Mouse (Mus musculus) cerebellum, adult 2 months (tissue): ENCODE measurements around the gene Gpsm3.

Experiments used
- CTCF ChIP-seq: fragments of 200-500 bp; IDR thresholded peaks from 2 replicates; pipeline ENCODE4 v1.5.1; 2011; ENCODE audit warnings: low read depth, mild to moderate bottlenecking, control low read depth, low read length, moderate library complexity, borderline replicate concordance; ENCODE audit not compliant: insufficient read depth
- POLR2A ChIP-seq: fragments of 200-500 bp; IDR thresholded peaks from 2 replicates; pipeline ENCODE4 v1.6.1; 2011; ENCODE audit warnings: low read length, control low read depth, borderline replicate concordance; ENCODE audit not compliant: insufficient read depth

DNA sequence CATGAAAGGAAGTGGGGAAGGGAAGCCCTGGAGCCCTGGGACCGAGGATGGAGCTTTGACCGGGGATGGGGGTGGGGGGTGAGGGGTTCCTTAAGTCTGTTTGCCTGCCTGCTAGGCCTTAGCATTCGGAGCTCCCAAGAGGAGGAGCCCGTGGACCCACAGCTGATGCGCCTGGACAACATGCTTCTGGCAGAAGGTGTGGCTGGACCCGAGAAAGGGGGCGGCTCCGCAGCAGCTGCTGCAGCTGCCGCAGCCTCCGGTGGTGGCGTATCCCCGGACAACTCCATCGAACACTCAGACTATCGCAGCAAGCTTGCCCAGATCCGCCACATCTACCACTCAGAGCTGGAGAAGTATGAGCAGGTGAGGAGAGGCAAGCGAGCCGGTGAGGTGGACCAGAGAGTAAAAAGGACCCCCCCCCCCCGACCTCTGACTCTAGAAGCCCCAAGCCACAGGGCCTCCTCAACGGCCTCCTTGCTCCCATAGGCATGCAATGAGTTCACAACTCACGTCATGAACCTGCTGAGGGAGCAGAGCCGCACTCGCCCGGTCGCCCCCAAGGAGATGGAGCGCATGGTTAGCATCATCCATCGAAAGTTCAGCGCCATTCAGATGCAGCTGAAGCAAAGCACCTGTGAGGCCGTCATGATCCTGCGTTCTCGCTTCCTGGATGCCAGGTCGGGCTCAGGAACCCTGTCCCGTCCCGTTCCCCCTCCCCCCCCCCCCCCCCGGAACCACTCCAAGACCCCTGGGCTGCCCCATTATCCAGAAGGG lies 4.3 kb downstream of the Gpsm3 start:
- TF ChIP-seq CTCF, result no peak
- no peak for TF ChIP-seq POLR2A
